Comparison of ENCODE assay signal across 19 mouse cellular contexts in the genomic region with DNA sequence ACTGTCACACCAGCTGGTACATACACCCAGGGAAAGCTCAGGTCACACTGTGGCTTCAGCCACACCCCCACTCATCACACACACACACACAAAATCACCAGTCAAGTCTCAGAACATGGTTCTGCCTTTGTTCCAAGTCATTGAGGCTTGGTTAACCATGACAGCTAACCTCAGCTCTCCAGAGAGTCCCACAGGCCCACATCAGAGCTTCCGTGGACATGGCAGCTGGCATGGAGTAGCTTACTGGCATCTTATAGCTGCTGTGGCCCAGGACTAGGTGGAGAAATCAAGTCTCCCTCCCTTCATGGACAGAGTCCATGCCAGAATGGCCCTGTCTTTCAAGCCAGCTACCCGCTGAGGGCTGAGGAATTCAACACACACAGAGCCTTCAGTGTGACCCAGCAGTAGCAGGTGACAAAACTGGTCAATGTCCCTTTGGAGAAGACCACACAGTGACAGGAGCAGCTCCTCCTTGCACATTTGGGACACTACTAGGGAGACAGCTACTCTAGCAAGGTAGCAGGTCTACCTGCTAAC.
DNase-seq lines count a peak whose midpoint lies in the region; ATAC-seq lines count a peak whose summit lies in the region.
"Had no signal": no experiment of that assay in that cellular context is flagged by ENCODE, and none has a peak within 500 bp of the region (broad histone marks: within the 10 kb centered on the region; RNA-seq: fewer than 3 reads in every experiment).

No protein-coding gene starts in this region.

- 87% methylated on average over 2 of the region's 2 CpGs for WGBS in hindbrain, embryonic 10.5 days
- 75% methylated on average over 2 of the region's 2 CpGs for WGBS in hindbrain, embryonic 11.5 days
- WGBS in limb, embryonic 13.5 days = 86% methylated on average over 2 of the region's 2 CpGs
- WGBS in limb, embryonic 10.5 days = 90% methylated on average over 2 of the region's 2 CpGs

- peaks cover 24% of the 10 kb centered on the region for H3K36me3 ChIP-seq in hindbrain, embryonic 10.5 days
- no peaks in the 10 kb centered on the region for H3K36me3 ChIP-seq in hindbrain, embryonic 11.5 days (ENCODE audit: control insufficient read depth, insufficient read depth, low read length)
- no peaks in the 10 kb centered on the region for H3K36me3 ChIP-seq in limb, embryonic 13.5 days
- no peaks in the 10 kb centered on the region for H3K36me3 ChIP-seq in limb, embryonic 10.5 days
- H3K36me3 ChIP-seq: G1E; heart, embryonic 13.5 days had no signal

- no peak for ATAC-seq in hindbrain, embryonic 11.5 days (ENCODE audit: low FRiP score)
- no peak for ATAC-seq in limb, embryonic 13.5 days (ENCODE audit: low FRiP score, low read depth)
- ATAC-seq: CD4-positive, CD25-positive, alpha-beta regulatory T cell, adult 4 months; forebrain, embryonic 15.5 days had no signal

- peak; percentile 75 to 81 for DNase-seq in cerebellum, postnatal 10 days
- DNase-seq in cerebellum, adult 9-10 months = no peak
- DNase-seq in hindbrain, embryonic 10.5 days (ENCODE audit: low spot score) = no peak
- DNase-seq in hindbrain, embryonic 11.5 days (ENCODE audit: low spot score) = no peak
- no peak for DNase-seq in limb, embryonic 10.5 days (ENCODE audit: low spot score)
- DNase-seq in adipocyte (ENCODE audit: low spot score) = no peak
- DNase-seq: adrenal gland, postnatal 14 days; B cell, adult 2 months; cerebellum, adult 18-20 months; cerebellum, postnatal 36 days; gastrocnemius, postnatal 36 days; heart, adult 11 months; heart, postnatal 36 days had no signal

- H3K9me3 ChIP-seq in hindbrain, embryonic 10.5 days = no peaks in the 10 kb centered on the region
- H3K9me3 ChIP-seq in hindbrain, embryonic 11.5 days (ENCODE audit: control insufficient read depth, low read length) = no peaks in the 10 kb centered on the region
- H3K9me3 ChIP-seq in limb, embryonic 13.5 days = no peaks in the 10 kb centered on the region
- H3K9me3 ChIP-seq in limb, embryonic 10.5 days (replicated peaks) = no peaks in the 10 kb centered on the region
- H3K9me3 ChIP-seq: forebrain, embryonic 15.5 days; G1E; heart, embryonic 13.5 days had no signal

- H3K4me2 ChIP-seq in hindbrain, embryonic 11.5 days (replicated peaks; ENCODE audit: low read depth, low read length) = no peak overlapping the region
- H3K4me2 ChIP-seq in limb, embryonic 13.5 days (replicated peaks) = no peak overlapping the region
- H3K4me2 ChIP-seq: forebrain, embryonic 15.5 days; heart, embryonic 13.5 days; hindbrain, embryonic 14.5 days had no signal

- H3K9ac ChIP-seq in hindbrain, embryonic 11.5 days (ENCODE audit: low read depth, low read length) = no peak overlapping the region
- H3K9ac ChIP-seq in limb, embryonic 13.5 days = no peak overlapping the region
- H3K9ac ChIP-seq: forebrain, embryonic 15.5 days; heart, embryonic 13.5 days; hindbrain, embryonic 14.5 days had no signal

- peaks cover 40% of the 10 kb centered on the region for H3K4me1 ChIP-seq in hindbrain, embryonic 10.5 days (replicated peaks)
- no peaks in the 10 kb centered on the region for H3K4me1 ChIP-seq in hindbrain, embryonic 11.5 days (replicated peaks; ENCODE audit: control insufficient read depth, insufficient read depth, low read length)
- H3K4me1 ChIP-seq in limb, embryonic 13.5 days = peaks cover 24% of the 10 kb centered on the region
- H3K4me1 ChIP-seq in limb, embryonic 10.5 days = peaks cover 23% of the 10 kb centered on the region

- H3K4me3 ChIP-seq in hindbrain, embryonic 10.5 days = no peak overlapping the region
- no peak overlapping the region for H3K4me3 ChIP-seq in hindbrain, embryonic 11.5 days (ENCODE audit: low read depth, low read length)
- H3K4me3 ChIP-seq in limb, embryonic 13.5 days = no peak overlapping the region
- no peak overlapping the region for H3K4me3 ChIP-seq in limb, embryonic 10.5 days
- H3K4me3 ChIP-seq: forebrain, embryonic 15.5 days; heart, embryonic 13.5 days had no signal

- H3K27ac ChIP-seq in hindbrain, embryonic 10.5 days = 0 out of 2 replicates have a peak overlapping the region, but pooled peaks have one; percentile 0
- no peak overlapping the region for H3K27ac ChIP-seq in hindbrain, embryonic 11.5 days (ENCODE audit: low read depth, low read length)
- H3K27ac ChIP-seq in limb, embryonic 13.5 days = peak overlapping the region; percentile 28; the same call in 1 of the 2 replicates
- no peak overlapping the region for H3K27ac ChIP-seq in limb, embryonic 10.5 days
- H3K27ac ChIP-seq: forebrain, embryonic 15.5 days; heart, embryonic 13.5 days; hindbrain, embryonic 14.5 days had no signal

- H3K27me3 ChIP-seq in hindbrain, embryonic 10.5 days (ENCODE audit: insufficient read depth, poor library complexity, severe bottlenecking) = no peaks in the 10 kb centered on the region
- H3K27me3 ChIP-seq in hindbrain, embryonic 11.5 days (ENCODE audit: control insufficient read depth, insufficient read depth, low read length) = no peaks in the 10 kb centered on the region
- H3K27me3 ChIP-seq in limb, embryonic 13.5 days = no peaks in the 10 kb centered on the region
- H3K27me3 ChIP-seq in limb, embryonic 10.5 days (ENCODE audit: low read depth, poor library complexity, severe bottlenecking) = no peaks in the 10 kb centered on the region
- H3K27me3 ChIP-seq: forebrain, embryonic 15.5 days had no signal

Comparison
In these comparisons a context has a peak if more than half of its experiments do, and no peak if none do; other contexts are left out.
1. DNase-seq: peak in cerebellum, postnatal 10 days (2 of 2); none in cerebellum, adult 9-10 months (single experiment), hindbrain, embryonic 10.5 days (single experiment), hindbrain, embryonic 11.5 days (single experiment), limb, embryonic 10.5 days (single experiment) and adipocyte (single experiment).
2. H3K27ac ChIP-seq: peak in hindbrain, embryonic 10.5 days (single experiment) and limb, embryonic 13.5 days (single experiment); none in hindbrain, embryonic 11.5 days (single experiment) and limb, embryonic 10.5 days (single experiment).